In genomic region chr9:106886828-106887702, GRCm38 (mm10) we compare ENCODE assay signal across 8 mouse cellular contexts. TPM values are rescaled to one million over a fixed set of nuclear protein-coding genes. Genes with fewer than 3 reads are reported as not detected.
DNase-seq lines count a peak whose midpoint lies in the region; ATAC-seq and TF ChIP-seq lines count a peak whose summit lies in the region.

TSS of gene Rbm15b (minus strand) at chr9:106887428.

- WGBS in embryonic facial prominence, embryonic 13.5 days = 2% methylated on average over 93 of the region's 101 CpGs
- 2% methylated on average over 76 of the region's 101 CpGs for WGBS in kidney, adult 2 months
- WGBS in limb, embryonic 12.5 days = 2% methylated on average over 101 of the region's 101 CpGs
- 2% methylated on average over 95 of the region's 101 CpGs for WGBS in midbrain, embryonic 15.5 days
- 3% methylated on average over 80 of the region's 101 CpGs for WGBS in spleen, adult 2 months

- peak within 1 kb of the TSS; percentile 98 for H3K9ac ChIP-seq in embryonic facial prominence, embryonic 13.5 days
- peak within 1 kb of the TSS; percentile 99 for H3K9ac ChIP-seq in limb, embryonic 12.5 days (replicated peaks)
- peak within 1 kb of the TSS; percentile 94 for H3K9ac ChIP-seq in midbrain, embryonic 15.5 days

- peaks cover 70% of the 10 kb centered on the region for H3K4me1 ChIP-seq in embryonic facial prominence, embryonic 13.5 days
- H3K4me1 ChIP-seq in kidney, adult 2 months (ENCODE audit: control insufficient read depth, insufficient read depth, low read length) = 0 out of 2 replicates have a peak, but pooled peaks cover 8% of the 10 kb centered on the region
- peaks cover 64% of the 10 kb centered on the region for H3K4me1 ChIP-seq in limb, embryonic 12.5 days (replicated peaks)
- H3K4me1 ChIP-seq in midbrain, embryonic 15.5 days = peaks cover 64% of the 10 kb centered on the region
- H3K4me1 ChIP-seq in spleen, adult 2 months (ENCODE audit: control insufficient read depth, insufficient read depth, insufficient read length) = peaks cover 16% of the 10 kb centered on the region

- DNase-seq in 3134 (ENCODE audit: extremely low read depth, insufficient read length, low spot score) = peak; percentile 96
- DNase-seq in adrenal gland, postnatal 36 days = peak; percentile 98 to 99
- peak; percentile 97 to 98 for DNase-seq in heart, adult 18-20 months
- peak; percentile 99 for DNase-seq in kidney, adult 2 months
- DNase-seq in spleen, adult 2 months (ENCODE audit: low read depth in 1 of 2, low spot score in 2 of 2) = peak; percentile 96 to 99

- ATAC-seq in embryonic facial prominence, embryonic 13.5 days (ENCODE audit: insufficient number of reproducible peaks, insufficient read depth, low FRiP score, low TSS enrichment, low read depth) = peak; percentile 81
- ATAC-seq in limb, embryonic 12.5 days (ENCODE audit: insufficient number of reproducible peaks, insufficient read depth, low FRiP score, low TSS enrichment, low read depth) = peak; percentile 53
- peak; percentile 74 for ATAC-seq in midbrain, embryonic 15.5 days (replicated peaks)

- H3K36me3 ChIP-seq in embryonic facial prominence, embryonic 13.5 days = peaks cover 58% of the 10 kb centered on the region
- H3K36me3 ChIP-seq in kidney, adult 2 months (ENCODE audit: control insufficient read depth, insufficient read depth, low read length) = peaks cover 2% of the 10 kb centered on the region; the same call in 1 of the 2 replicates
- H3K36me3 ChIP-seq in limb, embryonic 12.5 days = peaks cover 68% of the 10 kb centered on the region
- H3K36me3 ChIP-seq in midbrain, embryonic 15.5 days (replicated peaks) = peaks cover 26% of the 10 kb centered on the region; the same call in 1 of the 2 replicates
- H3K36me3 ChIP-seq in spleen, adult 2 months (ENCODE audit: control insufficient read depth, insufficient read depth, low read length) = peaks cover 31% of the 10 kb centered on the region

- peak within 1 kb of the TSS; percentile 92 for H3K4me3 ChIP-seq in embryonic facial prominence, embryonic 13.5 days
- peak within 1 kb of the TSS; percentile 91 for H3K4me3 ChIP-seq in kidney, adult 2 months (ENCODE audit: insufficient read depth, low read depth, low read length)
- H3K4me3 ChIP-seq in limb, embryonic 12.5 days (replicated peaks) = peak within 1 kb of the TSS; percentile 96
- peak within 1 kb of the TSS; percentile 92 for H3K4me3 ChIP-seq in midbrain, embryonic 15.5 days
- peak within 1 kb of the TSS; percentile 86 for H3K4me3 ChIP-seq in spleen, adult 2 months (ENCODE audit: extremely low read depth, insufficient read depth, insufficient read length)

- peak; percentile 70 for TF ChIP-seq CTCF in kidney, adult 2 months (conservative IDR thresholded peaks at IDR 0.05; ENCODE audit: insufficient read depth, insufficient read length, low read depth, low read length)
- TF ChIP-seq CTCF in spleen, adult 2 months (IDR thresholded peaks at IDR 0.05; ENCODE audit: extremely low read depth, insufficient read depth, insufficient read length, insufficient replicate concordance) = peak; percentile 81

- no peaks in the 10 kb centered on the region for H3K9me3 ChIP-seq in embryonic facial prominence, embryonic 13.5 days
- no peaks in the 10 kb centered on the region for H3K9me3 ChIP-seq in limb, embryonic 12.5 days
- no peaks in the 10 kb centered on the region for H3K9me3 ChIP-seq in midbrain, embryonic 15.5 days

- H3K27ac ChIP-seq in embryonic facial prominence, embryonic 13.5 days = peak within 1 kb of the TSS; percentile 89
- H3K27ac ChIP-seq in kidney, adult 2 months (ENCODE audit: insufficient read depth, low read depth, low read length) = peak within 1 kb of the TSS; percentile 69
- H3K27ac ChIP-seq in limb, embryonic 12.5 days = peak within 1 kb of the TSS; percentile 93
- peak within 1 kb of the TSS; percentile 93 for H3K27ac ChIP-seq in midbrain, embryonic 15.5 days
- H3K27ac ChIP-seq in spleen, adult 2 months (ENCODE audit: insufficient read depth, low read length) = peak within 1 kb of the TSS; percentile 67

- peak within 1 kb of the TSS; percentile 98 for H3K4me2 ChIP-seq in embryonic facial prominence, embryonic 13.5 days
- peak within 1 kb of the TSS; percentile 98 for H3K4me2 ChIP-seq in limb, embryonic 12.5 days
- peak within 1 kb of the TSS; percentile 95 for H3K4me2 ChIP-seq in midbrain, embryonic 15.5 days

- no peaks in the 10 kb centered on the region for H3K27me3 ChIP-seq in embryonic facial prominence, embryonic 13.5 days
- H3K27me3 ChIP-seq in kidney, adult 2 months (replicated peaks; ENCODE audit: control insufficient read depth, insufficient read depth, low read length) = no peaks in the 10 kb centered on the region
- no peaks in the 10 kb centered on the region for H3K27me3 ChIP-seq in limb, embryonic 12.5 days
- no peaks in the 10 kb centered on the region for H3K27me3 ChIP-seq in midbrain, embryonic 15.5 days (replicated peaks)
- H3K27me3 ChIP-seq in spleen, adult 2 months (ENCODE audit: control insufficient read depth, insufficient read depth, low read length) = no peaks in the 10 kb centered on the region

- no peak for TF ChIP-seq POLR2A in kidney, adult 2 months (IDR thresholded peaks at IDR 0.05; ENCODE audit: low read depth, low read length)
- no peak for TF ChIP-seq POLR2A in spleen, adult 2 months (IDR thresholded peaks at IDR 0.05; ENCODE audit: low read depth, low read length)

RNA-seq across cellular contexts. Expression of gene Rbm15b, which starts in this region (rescaled TPM):
- 10 to 100 TPM; 22.6 to 28.9 TPM for total RNA-seq in adrenal gland, postnatal 36 days (2021)
- 10.5 and 13.4 TPM in 2 replicates for polyA plus RNA-seq in embryonic facial prominence, embryonic 13.5 days (2015; fragmentation: Nextera tagmentation; extraction: Ambion mirVana)
- 10 to 100 TPM; 12.8 to 13.4 TPM for total RNA-seq in heart, adult 18-20 months (2021)
- 6.6 and 6.8 TPM in 2 replicates for polyA plus RNA-seq in kidney, adult 2 months (2012; rRNA removed)
- 25.9 TPM in 2 replicates for polyA plus RNA-seq in limb, embryonic 12.5 days (2016; fragmentation: Nextera tagmentation; extraction: Ambion mirVana)
- polyA plus RNA-seq in midbrain, embryonic 15.5 days (2015; fragmentation: Nextera tagmentation; extraction: Ambion mirVana) = 17.1 and 21.8 TPM in 2 replicates
- 8.9 and 10.6 TPM in 2 replicates for polyA plus RNA-seq in spleen, adult 2 months (2012; rRNA removed)

Comparison
In these comparisons a context has a peak if more than half of its experiments do, and no peak if none do; other contexts are left out.
1. Peak in every context shown above with its lines: DNase-seq, ATAC-seq, H3K4me3 ChIP-seq and H3K27ac ChIP-seq.